Mouse (Mus musculus) thymus, adult 18-20 months (tissue): ENCODE measurements around the gene Rad51.

Source experiments
- DNase-seq, 2 experiments: peaks; one replicate each; pipeline ENCODE4 v3.0.0; 2022; ENCODE audit warnings: mixed read lengths in 2 of 2

The Rad51 gene

GRCm38 (mm10) chr2:119112438-119113112 lies at the start of gene Rad51:
Gene Rad51, plus strand, starts transcription at chr2:119112793.
- peak; percentile 59 to 75 for DNase-seq

- DNase-seq: no peak
Observed at GRCm38 (mm10) chr2:119072397-119072796, 40.2 kb upstream of the Rad51 start.

- no peak for DNase-seq
Observed at GRCm38 (mm10) chr2:119086156-119086555, 26.4 kb upstream of the Rad51 start.

GRCm38 (mm10) chr2:119101552-119101951 lies 11.0 kb upstream of the Rad51 start:
- no peak for DNase-seq

- DNase-seq: no peak
Observed at GRCm38 (mm10) chr2:119106583-119106982, 6.0 kb upstream of the Rad51 start.

GRCm38 (mm10) chr2:119108554-119108953 lies 4.0 kb upstream of the Rad51 start:
- DNase-seq: no peak

- no peak for DNase-seq
Observed at GRCm38 (mm10) chr2:119111060-119111459, 1.5 kb upstream of the Rad51 start.

GRCm38 (mm10) chr2:119113121-119113925 lies 730 bp downstream of the Rad51 start:
- no peak for DNase-seq

GRCm38 (mm10) chr2:119136346-119136898 lies 23.8 kb downstream of the Rad51 start:
- no peak for DNase-seq

GRCm38 (mm10) chr2:119145199-119145598 lies 32.6 kb downstream of the Rad51 start:
- no peak for DNase-seq

- no peak for DNase-seq
Observed at GRCm38 (mm10) chr2:119146435-119146834, 33.8 kb downstream of the Rad51 start.

GRCm38 (mm10) chr2:119147160-119147678 lies 34.6 kb downstream of the Rad51 start:
- DNase-seq: no peak

GRCm38 (mm10) chr2:119147775-119148174 lies 35.2 kb downstream of the Rad51 start:
- no peak for DNase-seq

- DNase-seq: no peak
Observed at GRCm38 (mm10) chr2:119152255-119152654, 39.7 kb downstream of the Rad51 start.

- DNase-seq: no peak
Observed at GRCm38 (mm10) chr2:119154683-119155082, 42.1 kb downstream of the Rad51 start.

- no peak for DNase-seq
Observed at GRCm38 (mm10) chr2:119155388-119155787, 42.8 kb downstream of the Rad51 start.

- DNase-seq: no peak
Observed at GRCm38 (mm10) chr2:119156081-119156680, 43.6 kb downstream of the Rad51 start.

- peak; percentile 81 to 85 for DNase-seq
Observed at GRCm38 (mm10) chr2:119156681-119157572, 44.3 kb downstream of the Rad51 start, which contains the start of gene Rmdn3. Gene Rmdn3, minus strand, starts transcription at chr2:119157034.

GRCm38 (mm10) chr2:119157836-119158235 lies 45.2 kb downstream of the Rad51 start:
- DNase-seq: no peak

GRCm38 (mm10) chr2:119161247-119161646 lies 48.7 kb downstream of the Rad51 start:
- DNase-seq: no peak

GRCm38 (mm10) chr2:119163135-119163534 lies 50.5 kb downstream of the Rad51 start:
- DNase-seq: no peak

GRCm38 (mm10) chr2:119163999-119164398 lies 51.4 kb downstream of the Rad51 start:
- no peak for DNase-seq
